Mouse (Mus musculus): ENCODE measurements at regions not wholly inside any gene's neighbourhood (a gene's known extent, or its start where the extent isn't known, plus 50 kb on each side); places are given as distances from the start of the nearest gene placed in this dataset.

DNA sequence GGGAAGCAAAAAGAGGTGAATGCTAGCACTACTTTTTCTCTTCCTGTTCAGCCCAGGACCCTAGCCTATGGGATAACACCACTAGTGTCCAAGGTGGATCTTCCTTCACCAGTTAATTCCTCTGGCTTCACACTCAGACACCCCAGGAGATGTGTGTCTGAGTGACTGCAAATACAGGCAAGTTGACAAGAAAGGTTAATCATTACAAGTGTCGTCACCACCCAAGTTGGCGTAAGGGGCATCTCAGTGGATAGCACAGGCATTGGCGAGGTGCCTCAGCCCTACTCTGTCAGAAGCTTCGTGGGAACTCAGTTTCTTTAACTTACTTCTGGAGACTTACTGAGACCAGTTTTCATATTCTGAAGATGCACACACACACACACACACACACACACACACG lies 247.1 kb upstream of the Ppp2r3a start:
- 85% methylated on average over 5 of the region's 5 CpGs for WGBS

GRCm38 (mm10) chr9:101495768-101496167 lies 244.2 kb upstream of the Ppp2r3a start:
- H3K9me3 ChIP-seq (replicated peaks; ENCODE audit: control insufficient read depth, low read length), result no peaks in the 10 kb centered on the region
- H3K27ac ChIP-seq (ENCODE audit: low read length), result no peak overlapping the region
- no peak overlapping the region for H3K4me3 ChIP-seq (replicated peaks; ENCODE audit: low read length)
- 0 out of 2 replicates have a peak, but pooled peaks cover 3% of the 10 kb centered on the region for H3K4me1 ChIP-seq (ENCODE audit: control insufficient read depth, insufficient read depth, low read length)
- no peak for ATAC-seq (ENCODE audit: insufficient read depth, low FRiP score)
- H3K9ac ChIP-seq (ENCODE audit: low read length), result no peak overlapping the region
- no peaks in the 10 kb centered on the region for H3K27me3 ChIP-seq (ENCODE audit: control insufficient read depth, insufficient read depth, low read length)
- no peaks in the 10 kb centered on the region for H3K36me3 ChIP-seq (ENCODE audit: control insufficient read depth, insufficient read depth, low read length)
- 78% methylated on average over 6 of the region's 6 CpGs for WGBS
- no peak overlapping the region for H3K4me2 ChIP-seq (ENCODE audit: low read depth, low read length)

More for the DNA sequence above, 247.1 kb upstream of the Ppp2r3a start:
- H3K4me1 ChIP-seq (ENCODE audit: control insufficient read depth, insufficient read depth, low read length), result peaks cover 6% of the 10 kb centered on the region; the same call in 1 of the 2 replicates
- H3K36me3 ChIP-seq (ENCODE audit: control insufficient read depth, insufficient read depth, low read length), result no peaks in the 10 kb centered on the region
- no peak overlapping the region for H3K27ac ChIP-seq (ENCODE audit: low read length)
- no peaks in the 10 kb centered on the region for H3K9me3 ChIP-seq (replicated peaks; ENCODE audit: control insufficient read depth, low read length)
- no peak for ATAC-seq (ENCODE audit: insufficient read depth, low FRiP score)
- no peaks in the 10 kb centered on the region for H3K27me3 ChIP-seq (ENCODE audit: control insufficient read depth, insufficient read depth, low read length)
- H3K9ac ChIP-seq (ENCODE audit: low read length), result no peak overlapping the region
- no peak overlapping the region for H3K4me2 ChIP-seq (ENCODE audit: low read depth, low read length)
- no peak overlapping the region for H3K4me3 ChIP-seq (replicated peaks; ENCODE audit: low read length)

DNA sequence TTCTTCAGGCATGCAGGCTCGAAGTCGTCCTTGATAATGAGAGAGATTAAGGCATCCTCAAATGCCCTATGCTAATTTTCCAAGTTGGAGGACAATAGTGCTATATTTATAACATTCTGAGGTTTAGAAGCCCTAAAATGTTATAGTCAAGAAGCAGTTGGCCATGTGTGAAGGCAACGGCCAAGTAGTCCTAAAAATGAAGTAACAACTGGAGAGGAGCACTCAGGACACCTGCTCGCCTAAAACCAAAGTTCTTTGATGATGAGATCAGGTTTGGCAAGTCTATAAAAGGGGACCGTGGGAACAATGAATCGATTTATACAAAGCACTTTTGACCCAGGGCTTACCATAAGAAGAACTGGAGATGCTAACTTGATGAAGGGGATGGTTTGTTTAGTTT lies 237.4 kb upstream of the Ppp2r3a start:
- H3K9me3 ChIP-seq (replicated peaks; ENCODE audit: control insufficient read depth, low read length), result no peaks in the 10 kb centered on the region
- H3K36me3 ChIP-seq (ENCODE audit: control insufficient read depth, insufficient read depth, low read length), result no peaks in the 10 kb centered on the region
- H3K4me2 ChIP-seq (ENCODE audit: low read depth, low read length), result no peak overlapping the region
- H3K27me3 ChIP-seq (ENCODE audit: control insufficient read depth, insufficient read depth, low read length), result no peaks in the 10 kb centered on the region
- H3K9ac ChIP-seq (ENCODE audit: low read length), result no peak overlapping the region
- H3K4me1 ChIP-seq (ENCODE audit: control insufficient read depth, insufficient read depth, low read length), result 0 out of 2 replicates have a peak, but pooled peaks cover 3% of the 10 kb centered on the region
- no peak for ATAC-seq (ENCODE audit: insufficient read depth, low FRiP score)
- H3K27ac ChIP-seq (ENCODE audit: low read length), result no peak overlapping the region
- no peak overlapping the region for H3K4me3 ChIP-seq (replicated peaks; ENCODE audit: low read length)
- 77% methylated on average over 6 of the region's 6 CpGs for WGBS

DNA sequence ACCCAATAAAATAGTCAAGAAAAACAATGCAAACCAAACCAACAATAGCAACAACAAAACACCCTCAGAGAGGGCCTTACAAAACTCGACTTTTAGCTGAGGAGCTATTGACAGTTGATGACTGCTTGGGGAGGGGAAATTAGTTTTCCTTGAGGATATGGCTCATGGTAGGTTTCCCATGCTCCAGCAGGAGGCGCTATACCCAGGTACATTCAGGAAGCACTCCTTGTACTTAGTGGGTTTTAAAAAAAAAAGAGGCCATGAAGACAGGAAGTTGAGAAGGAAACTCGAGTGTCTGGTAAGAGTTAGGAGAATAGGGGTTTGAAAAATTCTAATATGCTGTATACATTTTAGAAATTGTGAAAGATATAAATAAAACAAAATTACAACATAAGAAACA lies 224.6 kb upstream of the Ppp2r3a start:
- no peaks in the 10 kb centered on the region for H3K4me1 ChIP-seq (ENCODE audit: control insufficient read depth, insufficient read depth, low read length)
- WGBS, result 62% methylated on average over 3 of the region's 3 CpGs
- ATAC-seq (ENCODE audit: insufficient read depth, low FRiP score), result no peak
- no peaks in the 10 kb centered on the region for H3K27me3 ChIP-seq (ENCODE audit: control insufficient read depth, insufficient read depth, low read length)
- H3K27ac ChIP-seq (ENCODE audit: low read length), result no peak overlapping the region
- H3K9me3 ChIP-seq (replicated peaks; ENCODE audit: control insufficient read depth, low read length), result no peaks in the 10 kb centered on the region
- H3K4me3 ChIP-seq (replicated peaks; ENCODE audit: low read length), result no peak overlapping the region
- H3K9ac ChIP-seq (ENCODE audit: low read length), result no peak overlapping the region
- no peaks in the 10 kb centered on the region for H3K36me3 ChIP-seq (ENCODE audit: control insufficient read depth, insufficient read depth, low read length)
- H3K4me2 ChIP-seq (ENCODE audit: low read depth, low read length), result no peak overlapping the region

- 85% methylated on average over 4 of the region's 4 CpGs for WGBS
- Histone ChIP-seq H3K27ac (ENCODE audit: low read length) (no peak overlapping the region), H3K9ac (ENCODE audit: low read length) (no peak overlapping the region), H3K9me3 (replicated peaks; ENCODE audit: control insufficient read depth, low read length) (no peaks in the 10 kb centered on the region), H3K4me3 (replicated peaks; ENCODE audit: low read length) (no peak overlapping the region), H3K36me3 (ENCODE audit: control insufficient read depth, insufficient read depth, low read length) (no peaks in the 10 kb centered on the region), H3K4me2 (ENCODE audit: low read depth, low read length) (no peak overlapping the region), H3K27me3 (ENCODE audit: control insufficient read depth, insufficient read depth, low read length) (no peaks in the 10 kb centered on the region), H3K4me1 (ENCODE audit: control insufficient read depth, insufficient read depth, low read length) (no peaks in the 10 kb centered on the region)
- ATAC-seq (ENCODE audit: insufficient read depth, low FRiP score), result no peak
Observed at GRCm38 (mm10) chr9:101473074-101473461, 221.5 kb upstream of the Ppp2r3a start.

DNA sequence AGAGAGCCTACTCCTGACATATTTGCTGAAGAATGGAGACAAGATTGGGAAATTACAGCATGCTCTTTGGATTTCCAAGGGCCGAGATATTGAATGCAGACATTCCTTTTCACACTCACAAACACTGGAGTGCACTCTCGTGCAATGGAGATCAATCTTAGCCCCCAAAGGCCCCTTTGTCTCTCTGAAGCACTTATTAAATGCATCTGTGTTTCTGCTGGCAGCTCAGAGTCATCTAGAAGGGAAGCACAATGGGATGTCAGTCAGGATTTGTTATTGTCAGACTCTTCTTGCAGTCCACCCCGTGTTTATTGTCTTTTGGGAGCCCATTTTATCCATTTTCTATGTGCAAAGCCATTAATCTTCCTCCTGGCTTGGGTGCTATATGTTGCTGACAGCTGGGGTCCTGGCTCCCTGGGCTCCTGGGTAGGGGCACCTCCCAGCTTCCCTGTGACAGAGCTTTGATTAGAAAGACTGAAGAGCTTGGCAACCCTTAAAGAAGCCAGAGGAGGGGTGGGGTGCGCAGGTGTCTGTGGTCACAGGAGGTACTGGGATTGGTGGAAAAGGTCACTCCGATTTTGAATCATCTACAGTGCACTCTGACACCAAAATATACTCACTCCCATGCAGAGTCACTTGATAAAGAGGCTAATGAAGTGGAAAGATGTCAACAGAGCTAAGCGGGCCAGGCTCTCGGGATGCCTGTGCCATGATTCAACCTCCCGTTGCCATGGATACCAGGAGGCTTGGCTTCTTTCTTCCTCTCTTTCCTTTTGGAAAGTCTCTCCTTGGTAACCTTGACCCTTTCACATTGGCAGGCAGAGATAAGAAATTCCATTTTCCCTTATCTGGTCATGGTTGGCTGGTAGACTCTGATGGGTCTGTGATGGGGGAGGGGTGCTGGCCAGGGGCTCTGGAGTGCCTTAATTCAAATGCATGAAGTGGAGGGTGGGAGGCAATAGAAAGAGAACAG lies 220.8 kb upstream of the Ppp2r3a start:
- H3K9me3 ChIP-seq (replicated peaks; ENCODE audit: control insufficient read depth, low read length), result no peaks in the 10 kb centered on the region
- H3K4me1 ChIP-seq (ENCODE audit: control insufficient read depth, insufficient read depth, low read length), result no peaks in the 10 kb centered on the region
- no peak overlapping the region for H3K4me3 ChIP-seq (replicated peaks; ENCODE audit: low read length)
- no peak overlapping the region for H3K27ac ChIP-seq (ENCODE audit: low read length)
- no peak for ATAC-seq (ENCODE audit: insufficient read depth, low FRiP score)
- H3K36me3 ChIP-seq (ENCODE audit: control insufficient read depth, insufficient read depth, low read length), result no peaks in the 10 kb centered on the region
- no peak overlapping the region for H3K9ac ChIP-seq (ENCODE audit: low read length)
- WGBS, result 41% methylated on average over 8 of the region's 8 CpGs
- H3K27me3 ChIP-seq (ENCODE audit: control insufficient read depth, insufficient read depth, low read length), result no peaks in the 10 kb centered on the region
- H3K4me2 ChIP-seq (ENCODE audit: low read depth, low read length), result no peak overlapping the region

DNA sequence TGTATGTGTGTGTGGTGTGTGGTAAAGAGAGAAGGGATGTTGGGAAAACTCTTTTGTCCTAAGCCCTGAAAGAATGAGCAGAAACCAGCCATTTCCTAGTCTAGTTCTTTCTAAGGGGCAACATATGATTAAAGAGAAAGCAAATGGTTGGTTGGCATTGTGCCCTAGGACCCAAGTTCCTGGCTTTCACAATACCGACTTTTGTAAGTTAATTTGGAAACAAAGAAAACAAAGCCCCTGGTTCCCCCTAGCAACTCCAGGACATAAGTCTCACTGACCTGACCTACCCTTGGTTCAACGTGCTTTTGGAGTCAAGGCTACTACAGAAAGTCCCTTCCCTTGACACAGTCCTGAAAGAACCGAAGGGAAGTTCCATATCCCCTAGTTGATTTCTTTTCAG lies 220.1 kb upstream of the Ppp2r3a start:
- Histone ChIP-seq H3K36me3 (ENCODE audit: control insufficient read depth, insufficient read depth, low read length) (no peaks in the 10 kb centered on the region), H3K4me3 (replicated peaks; ENCODE audit: low read length) (no peak overlapping the region), H3K4me1 (ENCODE audit: control insufficient read depth, insufficient read depth, low read length) (no peaks in the 10 kb centered on the region), H3K4me2 (ENCODE audit: low read depth, low read length) (no peak overlapping the region), H3K9me3 (replicated peaks; ENCODE audit: control insufficient read depth, low read length) (no peaks in the 10 kb centered on the region), H3K27ac (ENCODE audit: low read length) (no peak overlapping the region), H3K9ac (ENCODE audit: low read length) (no peak overlapping the region), H3K27me3 (ENCODE audit: control insufficient read depth, insufficient read depth, low read length) (no peaks in the 10 kb centered on the region)
- no peak for ATAC-seq (ENCODE audit: insufficient read depth, low FRiP score)
- WGBS, result 54% methylated on average over 3 of the region's 3 CpGs

DNA sequence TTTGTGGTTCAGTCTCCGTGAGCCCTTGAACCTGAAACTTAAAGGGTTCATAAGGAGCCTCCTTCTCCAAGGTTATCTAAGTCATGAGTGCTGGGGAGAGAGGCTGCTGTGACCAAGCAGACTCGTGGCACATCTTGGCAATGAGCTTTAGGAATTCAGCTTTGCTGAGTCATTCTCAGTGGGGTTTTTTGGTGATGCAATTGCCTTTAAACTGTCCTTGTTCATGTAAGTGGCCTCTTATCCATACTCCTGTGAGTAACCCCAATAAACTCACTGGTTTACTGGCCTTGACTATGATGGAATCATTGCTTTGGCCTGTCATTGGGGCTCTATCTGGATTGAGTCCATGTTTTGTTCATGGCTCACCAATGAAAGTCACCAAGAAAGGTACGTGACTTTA lies 218.2 kb upstream of the Ppp2r3a start:
- Histone ChIP-seq H3K27me3 (ENCODE audit: control insufficient read depth, insufficient read depth, low read length) (no peaks in the 10 kb centered on the region), H3K4me2 (ENCODE audit: low read depth, low read length) (no peak overlapping the region), H3K4me3 (replicated peaks; ENCODE audit: low read length) (no peak overlapping the region), H3K4me1 (ENCODE audit: control insufficient read depth, insufficient read depth, low read length) (no peaks in the 10 kb centered on the region), H3K9ac (ENCODE audit: low read length) (no peak overlapping the region), H3K9me3 (replicated peaks; ENCODE audit: control insufficient read depth, low read length) (no peaks in the 10 kb centered on the region), H3K36me3 (ENCODE audit: control insufficient read depth, insufficient read depth, low read length) (no peaks in the 10 kb centered on the region), H3K27ac (ENCODE audit: low read length) (no peak overlapping the region)
- no peak for ATAC-seq (ENCODE audit: insufficient read depth, low FRiP score)
- WGBS, result 72% methylated on average over 3 of the region's 3 CpGs

GRCm38 (mm10) chr9:101464727-101465427 lies 213.3 kb upstream of the Ppp2r3a start:
- Histone ChIP-seq H3K9ac (ENCODE audit: low read length) (no peak overlapping the region), H3K4me2 (ENCODE audit: low read depth, low read length) (no peak overlapping the region), H3K4me3 (replicated peaks; ENCODE audit: low read length) (no peak overlapping the region), H3K9me3 (replicated peaks; ENCODE audit: control insufficient read depth, low read length) (no peaks in the 10 kb centered on the region), H3K27ac (ENCODE audit: low read length) (no peak overlapping the region), H3K36me3 (ENCODE audit: control insufficient read depth, insufficient read depth, low read length) (no peaks in the 10 kb centered on the region), H3K4me1 (ENCODE audit: control insufficient read depth, insufficient read depth, low read length) (no peaks in the 10 kb centered on the region), H3K27me3 (ENCODE audit: control insufficient read depth, insufficient read depth, low read length) (no peaks in the 10 kb centered on the region)
- WGBS, result 71% methylated on average over 18 of the region's 18 CpGs
- ATAC-seq (ENCODE audit: insufficient read depth, low FRiP score), result no peak
